Mouse (Mus musculus) liver, embryonic 14.5 days (tissue): ENCODE measurements around the gene Cd84. TPM values are rescaled to one million over a fixed set of nuclear protein-coding genes. Genes with fewer than 3 reads are reported as not detected.

Experiments used
- ATAC-seq: fragments of 200-750 bp; cut with Nextera tagmentation; 2 replicates; pipeline ENCODE4 v1.8.0; 2017; ENCODE audit warnings: moderate number of reproducible peaks, mild to moderate bottlenecking, moderate library complexity; ENCODE audit not compliant: insufficient read depth
- DNase-seq, 3 experiments: peaks; one replicate each; pipeline ENCODE4 v3.0.0-alpha.2; 2012 to 2013; ENCODE audit warnings: low read depth in 3 of 3, low spot score in 3 of 3
- H3K27ac ChIP-seq: fragments of 300-500 bp; sonication (generic); 2 replicates; pipeline ENCODE4 v1.5.1; 2014; ENCODE audit warnings: moderate library complexity, mild to moderate bottlenecking, control low read depth, inconsistent platforms
- H3K27me3 ChIP-seq: fragments of 300-500 bp; sonication (generic); 2 replicates; pipeline ENCODE4 v1.6.1; 2014; ENCODE audit warnings: mild to moderate bottlenecking, low read length, moderate library complexity; ENCODE audit not compliant: control insufficient read depth, insufficient read depth
- H3K36me3 ChIP-seq: fragments of 300-500 bp; sonication (generic); replicated peaks from 2 replicates; pipeline ENCODE4 v1.6.1; 2014; ENCODE audit warnings: low read depth; ENCODE audit not compliant: control insufficient read depth, insufficient read depth
- H3K4me1 ChIP-seq, 2 experiments: fragments of 200-500 bp in 1 of 2; fragments of 300-500 bp in 1 of 2; sonication (generic) in 1 of 2; replicated peaks; 2 replicates each; pipeline ENCODE4 v1.6.1; 2012 to 2014; ENCODE audit warnings: antibody characterized with exemption in 1 of 2, inconsistent platforms in 1 of 2, low read length in 1 of 2; ENCODE audit not compliant: control insufficient read depth in 2 of 2, insufficient read depth in 2 of 2
- H3K4me2 ChIP-seq: fragments of 300-500 bp; sonication (generic); 2 replicates; pipeline ENCODE4 v1.6.1; 2014; ENCODE audit warnings: low read depth, mild to moderate bottlenecking, control low read depth, moderate library complexity
- H3K4me3 ChIP-seq, 2 experiments: fragments of 200-500 bp in 1 of 2; fragments of 300-500 bp in 1 of 2; sonication (generic) in 1 of 2; 2 replicates each; pipeline ENCODE4 v1.5.1; 2012 to 2014; ENCODE audit warnings: low read depth in 2 of 2, low read length in 2 of 2, mild to moderate bottlenecking in 2 of 2, control low read depth in 1 of 2, inconsistent platforms in 1 of 2, moderate library complexity in 1 of 2; ENCODE audit not compliant: insufficient read depth in 1 of 2
- H3K9ac ChIP-seq: fragments of 300-500 bp; sonication (generic); replicated peaks from 2 replicates; pipeline ENCODE4 v1.6.1; 2014; ENCODE audit warnings: mild to moderate bottlenecking, control low read depth, moderate library complexity
- H3K9me3 ChIP-seq: fragments of 300-500 bp; sonication (generic); 2 replicates; pipeline ENCODE4 v1.6.1; 2016; ENCODE audit warnings: low read length, mixed read lengths; ENCODE audit not compliant: control insufficient read depth
- CTCF ChIP-seq: IDR thresholded peaks from 2 replicates; pipeline ENCODE4 v1.5.1; 2016; ENCODE audit warnings: antibody characterized with exemption, low read depth, control low read depth
- EP300 ChIP-seq: IDR thresholded peaks from 2 replicates; pipeline ENCODE4 v1.6.1; 2016; ENCODE audit warnings: antibody characterized with exemption, low read depth
- WGBS: fragments of 180-500 bp; shearing (Covaris S2); extraction: QIAGEN DNeasy Blood & Tissue Kit; methylation state at CpG from one replicate; pipeline ENCODE4 v1.1.7; 2014; ENCODE audit not compliant: insufficient replicate concordance; 5-methylcytosine and 5-hydroxymethylcytosine counted together
- polyA plus RNA-seq, 2 experiments: library from polyadenylated mRNA; depleted of rRNA in 1 of 2; stranded (reverse) in 1 of 2; unstranded in 1 of 2; fragments of >200 nt; fragmentation: Nextera tagmentation in 1 of 2; extraction: Ambion mirVana in 1 of 2; gene quantifications; 2 replicates each; pipeline versions ENCODE4 v1.2.1 to v1.2.3; 2012 to 2014

Cd84 gene
- polyA plus RNA-seq, 2 experiments, result 3.6 to 6.0 TPM

GRCm38 (mm10) chr1:171919901-171920510 is 80.5 kb downstream of the Cd84 start:
- DNase-seq (no peak), ATAC-seq (no peak)
- TF ChIP-seq CTCF, result no peak
- Histone ChIP-seq H3K27me3 (no peaks in the 10 kb centered on the region), H3K4me3 (no peak overlapping the region), H3K9me3 (no peaks in the 10 kb centered on the region), H3K36me3 (no peaks in the 10 kb centered on the region), H3K27ac (no peak overlapping the region), H3K4me1 (no peaks in the 10 kb centered on the region; a peak in 1 of 4 replicates), H3K4me2 (no peak overlapping the region), H3K9ac (no peak overlapping the region)
- 52% methylated on average over 6 of the region's 6 CpGs for WGBS

DNA sequence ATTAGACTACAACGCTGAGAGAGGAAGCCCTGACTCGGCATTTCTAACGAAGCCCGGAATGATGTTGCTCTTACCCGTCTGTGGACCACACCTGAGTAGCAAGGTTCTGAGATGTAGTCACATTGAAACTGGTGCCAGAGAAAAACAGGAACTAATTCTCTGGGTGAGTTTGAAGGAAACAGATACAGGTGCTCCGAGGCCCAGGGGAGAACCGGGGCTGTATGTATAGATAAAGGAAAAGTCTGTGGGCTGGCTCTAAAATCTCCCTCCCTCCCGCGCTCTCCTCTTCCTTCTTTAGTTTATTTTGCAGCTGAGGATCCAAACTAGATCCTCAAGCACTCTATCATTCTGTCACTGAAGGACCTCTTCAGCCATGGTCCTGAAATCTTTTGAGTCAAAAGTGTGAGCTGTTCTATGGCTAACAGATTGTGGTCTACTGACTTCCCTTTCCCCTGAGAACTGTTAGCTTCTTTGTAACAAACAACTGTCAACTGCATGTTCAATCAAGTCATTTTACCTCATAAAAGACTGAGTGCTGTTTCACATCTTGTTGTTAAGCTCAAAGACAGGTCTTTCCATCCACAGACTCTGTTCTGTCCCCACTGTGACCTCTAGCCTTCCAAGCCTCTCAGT is 81.6 kb downstream of the Cd84 start:
- H3K4me1 ChIP-seq, result no peaks in the 10 kb centered on the region; a peak in 1 of 4 replicates
- 15% methylated on average over 9 of the region's 9 CpGs for WGBS
- H3K36me3 ChIP-seq, result no peaks in the 10 kb centered on the region
- no peak overlapping the region for H3K27ac ChIP-seq
- no peaks in the 10 kb centered on the region for H3K9me3 ChIP-seq
- ATAC-seq, result no peak
- no peak overlapping the region for H3K4me2 ChIP-seq
- no peak overlapping the region for H3K9ac ChIP-seq
- H3K4me3 ChIP-seq, result no peak overlapping the region
- no peak for TF ChIP-seq CTCF
- TF ChIP-seq EP300, result no peak
- DNase-seq, result no peak
- no peaks in the 10 kb centered on the region for H3K27me3 ChIP-seq

DNA sequence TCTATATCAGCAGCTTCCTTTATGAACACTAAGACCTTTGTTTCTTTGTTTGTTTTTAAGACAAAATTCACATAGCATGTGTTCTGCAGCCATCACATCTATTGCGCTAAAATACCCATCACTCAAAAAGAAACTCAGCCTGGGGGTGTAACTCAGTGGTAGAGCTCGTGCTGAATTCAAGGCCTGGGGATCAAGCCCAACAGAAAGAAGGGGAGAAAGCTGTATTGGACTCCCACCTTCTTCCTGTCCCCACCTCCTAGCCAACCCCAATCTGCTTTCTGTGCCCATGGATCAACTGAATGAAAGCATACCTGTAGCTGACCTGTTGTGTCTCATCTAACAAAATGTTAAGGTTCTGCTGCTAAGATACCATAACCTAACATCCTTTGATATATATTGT is 82.1 kb downstream of the Cd84 start:
- no peak for ATAC-seq
- TF ChIP-seq CTCF (no peak), EP300 (no peak)
- H3K36me3 ChIP-seq, result no peaks in the 10 kb centered on the region
- no peaks in the 10 kb centered on the region; a peak in 1 of 4 replicates for H3K4me1 ChIP-seq
- WGBS, result 51% methylated on average over 2 of the region's 2 CpGs
- no peaks in the 10 kb centered on the region for H3K9me3 ChIP-seq
- no peak overlapping the region for H3K9ac ChIP-seq
- H3K27ac ChIP-seq, result no peak overlapping the region
- no peak for DNase-seq
- H3K27me3 ChIP-seq, result no peaks in the 10 kb centered on the region
- no peak overlapping the region for H3K4me3 ChIP-seq
- H3K4me2 ChIP-seq, result no peak overlapping the region

GRCm38 (mm10) chr1:171922844-171923243 is 83.3 kb downstream of the Cd84 start:
- H3K4me1 ChIP-seq, result no peaks in the 10 kb centered on the region; a peak in 1 of 4 replicates
- no peaks in the 10 kb centered on the region for H3K27me3 ChIP-seq
- H3K27ac ChIP-seq, result no peak overlapping the region
- H3K9ac ChIP-seq, result no peak overlapping the region
- H3K36me3 ChIP-seq, result no peaks in the 10 kb centered on the region
- ATAC-seq (no peak), DNase-seq (no peak)
- WGBS, result 63% methylated on average over 5 of the region's 5 CpGs
- TF ChIP-seq CTCF, result no peak
- TF ChIP-seq EP300, result no peak
- H3K9me3 ChIP-seq, result no peaks in the 10 kb centered on the region
- H3K4me2 ChIP-seq, result no peak overlapping the region
- no peak overlapping the region for H3K4me3 ChIP-seq

DNA sequence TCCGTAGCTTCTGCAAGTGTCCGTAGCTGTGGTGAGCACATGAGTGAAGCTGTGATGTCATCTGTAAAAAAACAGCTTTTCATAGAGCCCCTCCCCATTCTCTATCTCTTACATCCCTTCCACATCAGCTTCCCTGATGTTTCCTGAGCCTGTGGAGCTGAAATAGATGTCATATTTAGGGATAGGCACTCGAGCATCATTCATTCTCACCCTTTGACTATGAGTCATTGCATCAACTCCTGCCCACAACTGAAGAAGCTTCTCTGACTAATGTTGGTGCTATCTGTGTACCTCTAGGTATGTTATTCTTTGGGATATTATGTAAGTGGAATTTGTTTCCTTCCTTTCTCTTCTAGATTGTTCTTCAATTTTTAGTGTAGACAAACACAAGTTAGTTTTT is 85.4 kb downstream of the Cd84 start:
- TF ChIP-seq EP300 (no peak), CTCF (no peak)
- no peak overlapping the region for H3K27ac ChIP-seq
- no peaks in the 10 kb centered on the region for H3K27me3 ChIP-seq
- no peak for ATAC-seq
- DNase-seq, result no peak
- no peak overlapping the region for H3K4me3 ChIP-seq
- H3K9me3 ChIP-seq, result no peaks in the 10 kb centered on the region
- H3K36me3 ChIP-seq, result no peaks in the 10 kb centered on the region
- 64% methylated on average over 3 of the region's 3 CpGs for WGBS
- H3K9ac ChIP-seq, result no peak overlapping the region
- H3K4me1 ChIP-seq, result no peaks in the 10 kb centered on the region; a peak in 1 of 4 replicates
- H3K4me2 ChIP-seq, result no peak overlapping the region
